7 mouse cellular contexts compared by ENCODE assay signal in genomic region chr7:133011191-133011590, GRCm38 (mm10).
DNase-seq lines count a peak whose midpoint lies in the region; ATAC-seq and TF ChIP-seq lines count a peak whose summit lies in the region.

No protein-coding gene starts in this region.

- no peak for TF ChIP-seq CTCF in hindbrain, postnatal 0 days (IDR thresholded peaks at IDR 0.05; ENCODE audit: low read depth)

- H3K9me3 ChIP-seq in hindbrain, postnatal 0 days (ENCODE audit: low read length), result no peaks in the 10 kb centered on the region

- no peaks in the 10 kb centered on the region for H3K36me3 ChIP-seq in hindbrain, postnatal 0 days (ENCODE audit: insufficient read depth, low read length)

- peak overlapping the region; percentile 68 for H3K27ac ChIP-seq in hindbrain, postnatal 0 days

- no peaks in the 10 kb centered on the region for H3K27me3 ChIP-seq in hindbrain, postnatal 0 days (ENCODE audit: insufficient read depth, low read length)

- ATAC-seq in hindbrain, postnatal 0 days, result peak; percentile 61
- ATAC-seq in CD4-positive, CD25-positive, alpha-beta regulatory T cell, adult 4 months, result no peak

- peak; percentile 26 to 38 for DNase-seq in right cerebral cortex, adult 2 months (ENCODE audit: low spot score in 2 of 2)
- DNase-seq in right cerebral cortex, postnatal 25 days, result no peak
- DNase-seq in cerebellum, postnatal 14 days, result peak; percentile 88 to 90
- DNase-seq in hindbrain, postnatal 0 days (ENCODE audit: low spot score), result peak; percentile 82
- DNase-seq in layer of hippocampus, postnatal 36 days, result peak; percentile 75 to 76
- DNase-seq in ovary, postnatal 36 days (ENCODE audit: low spot score), result no peak

- H3K4me2 ChIP-seq in hindbrain, postnatal 0 days (ENCODE audit: low read depth, low read length), result peak overlapping the region; percentile 30

- H3K9ac ChIP-seq in hindbrain, postnatal 0 days (replicated peaks; ENCODE audit: low read length), result no peak overlapping the region

- H3K4me3 ChIP-seq in hindbrain, postnatal 0 days (ENCODE audit: low read length), result no peak overlapping the region

- WGBS in hindbrain, postnatal 0 days, result 18% methylated on average over 5 of the region's 5 CpGs

- H3K4me1 ChIP-seq in hindbrain, postnatal 0 days (ENCODE audit: insufficient read depth, low read length), result peaks cover 32% of the 10 kb centered on the region

Comparison
In these comparisons a context has a peak if more than half of its experiments do, and no peak if none do; other contexts are left out.
1. DNase-seq: peak in right cerebral cortex, adult 2 months (2 of 2), cerebellum, postnatal 14 days (2 of 2), hindbrain, postnatal 0 days (single experiment) and layer of hippocampus, postnatal 36 days (2 of 2); none in right cerebral cortex, postnatal 25 days (single experiment) and ovary, postnatal 36 days (single experiment).